Mouse (Mus musculus): ENCODE results near the gene Ptprs.

DNA sequence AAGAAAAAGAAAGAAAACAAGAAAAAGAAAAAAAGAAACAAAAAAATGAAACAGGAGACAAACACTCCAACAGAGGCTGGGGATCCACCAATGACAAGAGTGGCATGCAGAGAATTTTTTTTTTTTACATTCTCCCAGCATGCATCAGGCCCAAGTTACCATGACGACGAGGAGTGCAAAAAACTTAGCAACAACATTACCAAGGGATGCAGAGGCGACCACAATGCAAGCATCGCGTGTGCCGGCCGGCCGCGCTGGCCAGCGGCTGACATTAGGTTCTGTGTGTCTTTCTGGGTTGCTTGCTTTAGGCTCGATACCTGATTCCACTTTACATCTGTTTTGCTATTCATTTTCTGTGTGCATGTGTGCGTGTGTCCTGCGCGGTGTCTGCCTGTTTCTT is 30.9 kb downstream of the Ptprs start:
- TF ChIP-seq CTCF (IDR thresholded peaks at IDR 0.05 in 2 of 3, conservative IDR thresholded peaks at IDR 0.05 in 1 of 3; ENCODE audit: control insufficient read depth in 1 of 3, insufficient read depth in 1 of 3, low read depth in 2 of 3, low read length in 3 of 3, poor library complexity in 1 of 3, severe bottlenecking in 1 of 3) (no peak), HCFC1 (IDR thresholded peaks at IDR 0.05; ENCODE audit: low read depth, low read length) (no peak), NELFE (IDR thresholded peaks at IDR 0.05; ENCODE audit: low read depth, low read length) (no peak)
